Mouse (Mus musculus): ENCODE measurements around the gene Gm49395. TPM values are rescaled to one million over a fixed set of nuclear protein-coding genes. Genes with fewer than 3 reads are reported as not detected.
A peak's percentile ranks its signal among the peaks of the same experiment; 100 is the strongest.

Gene Gm49395
- total RNA-seq (2022): 1 to 10 TPM; 4.4 to 10.0 (median 8.7) TPM

DNA sequence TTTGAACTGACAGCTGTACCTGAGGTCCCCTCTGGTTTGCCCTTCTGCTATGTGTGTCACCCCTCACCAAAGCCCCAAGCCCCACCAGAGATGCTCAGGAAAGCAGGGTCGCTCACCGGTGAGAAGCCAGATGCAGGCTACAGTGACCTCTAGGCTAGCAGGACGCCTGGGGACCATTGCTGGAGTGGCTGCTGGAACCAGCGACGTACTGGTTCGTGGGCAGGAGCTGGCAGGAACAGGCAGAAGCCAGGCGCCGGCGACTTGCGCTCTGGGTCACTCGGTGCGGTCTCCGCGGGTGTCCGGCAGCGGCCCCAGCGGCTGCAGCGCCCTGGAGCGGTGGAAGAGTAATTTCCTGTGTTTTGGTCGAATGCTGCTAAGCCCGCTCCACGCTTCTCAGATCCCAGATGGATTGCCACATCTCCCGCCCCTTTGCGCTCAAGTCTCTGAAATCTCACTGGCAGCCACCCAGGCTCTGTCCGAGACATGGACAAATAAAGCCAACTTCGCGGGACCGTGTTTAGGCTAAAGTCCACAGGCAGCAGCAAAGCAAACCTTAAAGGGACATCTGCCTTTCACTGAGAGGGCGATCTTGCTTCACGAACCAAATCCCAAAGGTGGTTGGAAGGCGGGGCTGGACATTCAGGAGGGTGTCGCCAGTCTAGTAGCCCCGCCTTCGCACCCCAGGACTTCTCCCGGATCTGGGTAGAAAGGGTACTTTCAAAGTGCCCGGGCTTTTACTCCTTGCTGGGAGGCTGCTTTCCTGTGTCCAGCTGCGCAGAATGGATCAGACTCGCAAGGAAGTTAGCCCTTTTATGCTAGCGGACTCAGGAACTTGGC is at the start of gene Gm49395, which contains the start of gene Itga1:
Gm49395 (minus strand) TSS at position 567 of the 837 bp plus-strand sequence.
Itga1 (minus strand) TSS at position 610 of the 837 bp plus-strand sequence.
- DNase-seq: peak; percentile 81

DNA sequence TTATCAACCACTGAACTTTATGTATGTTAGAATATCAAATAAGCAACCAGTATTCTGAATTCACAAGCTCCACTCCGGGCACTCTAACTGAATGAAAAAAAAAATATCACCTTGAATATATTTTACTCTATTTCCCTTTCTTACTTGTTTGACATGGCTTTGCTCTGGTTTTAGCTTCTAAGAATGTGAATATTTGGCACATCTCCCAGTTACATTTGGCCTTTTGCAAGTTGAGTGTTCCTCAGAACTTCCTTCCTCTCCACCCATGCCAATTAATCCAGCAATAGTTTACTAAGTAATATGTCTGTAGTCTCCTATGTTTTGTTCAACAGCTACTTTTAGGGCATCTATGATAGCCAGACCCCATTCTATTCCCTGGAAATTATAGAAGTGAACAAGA is 48.9 kb upstream of the Gm49395 start:
- DNase-seq: no peak

DNA sequence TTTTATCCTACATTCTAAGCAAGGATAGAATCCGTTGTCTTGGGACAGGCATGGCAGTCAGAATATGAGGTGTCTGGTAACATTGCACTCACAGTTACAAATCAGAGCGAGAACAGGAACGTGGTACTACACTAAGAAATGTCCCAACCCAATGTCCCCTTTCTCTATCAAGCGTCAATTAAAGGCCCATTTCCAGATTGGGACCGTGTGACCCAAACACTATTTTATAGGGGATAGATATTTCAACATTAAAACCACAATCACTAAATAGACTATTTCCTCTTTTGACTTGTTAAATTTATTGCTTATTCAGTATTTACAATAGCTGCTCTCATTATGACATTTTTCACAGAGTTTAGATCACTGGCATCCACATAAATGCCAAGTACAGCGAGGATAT is 48.1 kb upstream of the Gm49395 start:
- DNase-seq: no peak

DNA sequence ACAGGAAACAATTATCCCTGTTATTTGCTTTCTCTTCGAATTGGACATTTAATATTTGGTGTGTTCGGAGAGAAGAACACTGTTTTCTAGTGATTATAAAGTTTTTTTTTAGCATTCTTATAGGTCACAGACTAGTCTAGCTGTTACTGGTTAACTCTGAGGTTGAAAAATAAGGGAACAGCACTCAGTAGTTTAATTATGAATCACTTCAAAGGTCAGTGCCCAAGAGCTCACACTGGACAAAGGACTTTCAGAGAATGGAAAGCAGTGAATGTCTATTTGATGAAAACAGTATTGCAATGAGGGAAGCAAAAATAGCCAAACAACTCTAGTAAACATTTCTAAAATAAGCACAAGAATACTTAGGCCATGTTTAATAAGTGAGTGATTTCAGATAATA is 41.9 kb upstream of the Gm49395 start:
- no peak for DNase-seq

DNA sequence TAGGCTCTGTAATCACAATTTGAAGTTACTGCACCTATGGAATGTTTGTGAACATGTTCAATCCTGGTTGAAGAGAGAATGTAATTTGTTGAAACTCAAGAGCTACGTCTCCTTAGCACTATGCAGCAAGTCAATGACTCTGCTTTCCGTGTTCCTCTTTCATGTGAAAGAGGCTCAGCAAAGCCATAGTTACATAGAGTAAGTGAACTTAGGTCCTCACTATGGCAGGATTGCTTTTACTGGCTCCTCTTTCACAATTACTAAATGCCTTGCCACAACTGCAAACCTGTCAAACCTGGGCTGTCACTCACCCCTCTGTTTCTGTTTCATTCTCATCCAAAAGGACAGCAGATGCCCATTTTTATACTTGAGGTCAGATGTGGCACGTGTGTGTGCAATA is 40.3 kb upstream of the Gm49395 start:
- DNase-seq: no peak

DNA sequence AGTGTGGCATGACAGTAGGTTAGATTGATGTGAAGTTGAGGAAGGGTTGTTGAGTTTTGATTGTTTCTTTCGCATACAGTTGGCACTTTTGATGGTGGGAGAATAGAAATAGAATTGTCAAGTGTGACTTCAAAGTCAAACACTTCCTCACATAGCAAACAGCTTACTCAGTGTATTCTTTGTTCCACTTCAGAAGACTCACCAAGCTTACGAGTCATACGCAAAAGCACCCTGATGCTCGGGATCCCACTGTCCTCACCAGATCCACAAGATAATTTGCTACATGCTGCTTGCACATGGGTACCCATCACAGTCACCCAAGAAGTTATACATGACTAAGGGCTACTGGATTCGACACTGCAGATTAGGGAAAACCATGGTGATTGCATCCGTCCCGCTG is 36.8 kb upstream of the Gm49395 start:
- no peak for DNase-seq

DNA sequence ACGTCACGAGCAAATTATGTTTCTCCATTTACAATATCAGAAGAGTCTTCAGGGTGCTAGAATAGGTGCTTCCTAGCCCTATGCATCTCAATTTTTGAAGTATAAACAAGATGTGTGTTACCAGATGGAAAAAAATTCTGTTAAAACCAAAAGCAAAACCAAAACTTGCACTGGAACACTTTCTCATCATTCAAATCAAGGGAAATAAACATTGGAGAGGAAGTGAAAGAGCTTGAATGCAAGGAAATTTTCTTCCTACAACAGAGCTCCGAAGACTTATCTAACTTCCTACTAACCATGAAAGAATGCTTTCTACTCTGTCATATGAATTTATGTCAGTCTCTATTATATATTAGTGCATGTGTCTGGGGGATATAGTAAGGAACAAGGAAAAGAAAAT is 35.0 kb upstream of the Gm49395 start:
- DNase-seq: no peak

DNA sequence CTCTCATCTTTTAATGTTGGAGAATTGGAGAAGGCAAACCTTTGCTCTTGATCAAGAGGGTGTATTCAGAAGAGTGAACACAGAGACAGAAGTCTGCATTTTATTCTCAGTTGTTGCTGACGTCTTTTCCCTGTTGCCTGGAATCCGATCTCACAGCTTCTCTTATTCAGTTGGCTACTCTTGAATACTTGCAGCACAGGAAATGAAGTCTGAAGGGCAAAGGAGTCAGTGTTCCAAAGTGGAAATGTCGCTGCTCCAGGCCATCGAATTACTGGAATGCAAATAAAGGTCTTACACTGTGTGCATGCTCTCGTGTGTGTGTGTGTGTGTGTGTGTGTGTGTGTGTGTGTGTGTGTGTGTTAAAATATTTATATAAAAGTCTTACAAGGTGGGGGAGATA is 30.7 kb upstream of the Gm49395 start:
- DNase-seq: no peak

DNA sequence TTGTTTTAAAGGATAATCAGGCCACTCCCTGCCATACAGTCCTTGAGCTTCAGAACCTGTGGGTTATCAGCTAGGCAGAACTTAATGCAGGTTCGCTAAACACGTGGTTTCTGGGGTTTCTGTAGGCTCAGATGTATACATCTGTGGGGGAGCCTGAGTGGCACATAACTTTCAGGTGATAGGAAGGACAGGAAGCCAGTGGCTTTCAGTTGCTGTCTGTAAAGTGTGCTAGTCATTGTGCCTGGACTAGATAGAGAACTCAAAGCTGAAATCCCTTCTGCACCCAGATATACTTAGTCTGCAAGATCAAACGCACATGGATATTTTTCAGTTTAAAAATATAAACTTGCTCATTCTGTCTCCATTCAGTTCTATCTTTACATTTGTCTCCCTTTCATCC is 29.7 kb upstream of the Gm49395 start:
- DNase-seq: no peak

DNA sequence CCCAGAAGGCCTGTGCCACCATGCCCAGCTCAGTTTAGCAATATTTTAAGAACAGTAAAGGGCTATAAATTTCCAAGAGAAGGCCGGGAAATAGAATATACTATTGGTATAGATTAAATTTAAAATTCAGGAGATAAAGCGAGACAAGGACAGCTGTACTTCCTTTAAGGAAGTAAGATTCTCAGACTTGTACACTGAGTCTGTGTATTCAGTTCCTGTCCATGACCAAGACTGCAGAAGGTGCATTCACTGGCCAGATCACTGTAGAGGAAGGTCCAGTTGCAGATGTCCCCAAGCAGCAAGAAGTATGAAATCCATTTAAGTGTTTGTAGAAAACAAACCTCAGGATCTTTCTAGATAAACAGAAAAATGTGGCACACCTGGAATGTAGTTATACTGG is 28.3 kb upstream of the Gm49395 start:
- no peak for DNase-seq

DNA sequence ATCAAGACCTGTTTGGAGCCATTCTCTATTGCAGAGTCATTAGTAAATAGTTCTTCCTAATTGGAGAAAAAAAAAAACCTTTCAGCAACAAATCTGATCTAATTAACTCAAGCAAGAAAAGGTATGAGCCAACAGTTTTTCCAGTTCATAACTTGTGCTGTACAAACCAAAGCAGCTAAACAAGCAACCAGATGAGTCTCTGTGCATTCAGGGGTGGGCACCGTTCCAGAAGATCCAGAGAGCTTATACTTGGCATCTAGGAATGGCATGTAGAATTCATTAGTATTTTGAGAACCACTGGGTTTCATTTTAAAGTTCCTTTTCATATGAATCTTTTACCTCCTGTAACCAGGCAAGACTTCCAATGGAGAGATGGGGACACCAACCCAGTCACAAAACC is 26.1 kb upstream of the Gm49395 start:
- no peak for DNase-seq

DNA sequence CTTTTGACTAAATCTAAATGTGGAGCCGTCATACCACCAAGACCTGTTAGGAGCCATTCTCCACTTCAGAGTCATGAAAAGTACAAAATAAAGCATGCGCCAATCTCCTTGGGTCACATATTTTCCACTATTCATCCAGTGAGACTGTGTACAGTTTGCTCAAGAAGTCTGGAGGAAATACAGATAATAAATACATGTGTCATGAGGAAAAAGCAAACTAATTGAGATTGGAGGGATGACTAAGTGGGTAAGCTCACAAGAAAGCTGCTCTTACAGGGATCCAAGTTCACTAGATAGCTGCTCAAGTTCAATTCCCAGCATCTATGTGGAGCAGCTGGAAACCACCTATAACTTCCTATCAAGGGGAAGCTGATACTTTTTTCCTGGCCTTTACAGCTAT is 24.8 kb upstream of the Gm49395 start:
- DNase-seq: no peak

DNA sequence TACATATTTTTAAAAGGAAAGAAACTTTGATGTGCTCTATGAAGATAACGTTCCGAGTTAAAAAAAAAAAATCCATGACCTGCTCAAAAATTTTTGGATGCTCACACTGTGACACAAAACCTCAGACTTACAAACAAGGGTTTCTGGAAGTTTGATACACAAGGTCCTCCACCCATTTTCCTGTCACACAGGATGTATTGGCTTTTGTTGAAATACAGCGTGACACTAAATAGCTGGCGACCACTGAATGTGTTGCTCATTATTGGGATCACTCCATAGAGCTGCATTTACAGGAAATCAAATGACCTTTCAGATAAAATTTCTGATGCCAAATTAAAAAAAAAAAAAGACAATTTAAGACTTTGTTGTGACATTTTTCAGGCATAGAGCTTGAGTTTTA is 23.4 kb upstream of the Gm49395 start:
- no peak for DNase-seq

DNA sequence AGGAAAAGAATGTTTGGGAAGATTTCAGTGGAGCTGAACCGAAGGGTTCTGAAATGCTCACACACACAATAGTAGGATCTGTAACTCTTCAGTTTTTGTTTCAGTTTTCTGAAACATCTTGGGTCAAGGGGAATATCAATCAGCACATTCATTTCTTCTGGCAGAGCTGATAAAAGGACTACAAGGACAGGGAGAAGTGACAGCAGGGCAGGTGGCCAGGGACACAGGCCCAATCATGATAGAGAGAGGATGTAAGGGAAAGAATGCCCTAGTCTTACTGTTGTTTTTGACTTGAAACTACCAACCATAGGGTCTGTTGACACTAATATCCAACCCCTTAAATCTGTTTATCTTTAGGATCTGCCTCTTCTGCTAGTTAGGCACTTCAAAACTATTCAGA is 22.8 kb upstream of the Gm49395 start:
- peak; percentile 76 for DNase-seq

DNA sequence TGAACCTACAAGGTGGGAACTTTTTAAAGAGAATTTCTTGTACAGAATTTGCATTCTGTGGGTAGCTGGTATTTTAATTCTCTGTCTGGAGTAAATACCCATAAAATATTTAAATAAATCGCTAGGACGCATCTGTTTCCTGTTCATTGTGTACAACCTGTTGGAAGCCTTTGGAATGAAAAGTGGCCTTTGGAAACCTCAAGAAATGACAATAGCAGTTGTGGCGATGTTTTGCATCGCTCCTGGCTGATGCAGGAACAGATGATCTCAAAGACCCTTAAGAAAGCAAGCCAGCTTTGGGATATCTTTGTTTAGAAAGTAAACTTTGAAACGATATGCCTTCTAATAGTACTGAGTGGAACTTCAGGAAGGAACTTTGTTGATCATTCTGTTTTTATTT is 17.0 kb upstream of the Gm49395 start:
- no peak for DNase-seq

DNA sequence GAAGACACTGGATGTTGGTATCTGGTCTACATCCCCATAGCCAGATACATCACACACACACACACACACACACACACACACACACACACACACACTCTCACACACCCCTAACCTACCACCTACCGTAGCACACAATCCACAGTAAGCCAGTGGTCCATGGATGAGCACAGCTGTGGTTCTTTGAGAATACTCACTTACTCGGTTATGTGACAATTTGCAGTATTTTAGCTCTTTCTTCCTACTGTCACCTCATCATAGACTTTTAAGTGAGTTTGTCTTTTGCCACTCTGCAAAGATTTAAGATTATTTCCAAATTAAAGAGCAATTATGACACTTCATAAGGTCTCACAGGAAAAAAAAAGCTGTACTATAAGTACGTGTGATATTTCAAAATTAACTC is 16.5 kb upstream of the Gm49395 start:
- DNase-seq: no peak

DNA sequence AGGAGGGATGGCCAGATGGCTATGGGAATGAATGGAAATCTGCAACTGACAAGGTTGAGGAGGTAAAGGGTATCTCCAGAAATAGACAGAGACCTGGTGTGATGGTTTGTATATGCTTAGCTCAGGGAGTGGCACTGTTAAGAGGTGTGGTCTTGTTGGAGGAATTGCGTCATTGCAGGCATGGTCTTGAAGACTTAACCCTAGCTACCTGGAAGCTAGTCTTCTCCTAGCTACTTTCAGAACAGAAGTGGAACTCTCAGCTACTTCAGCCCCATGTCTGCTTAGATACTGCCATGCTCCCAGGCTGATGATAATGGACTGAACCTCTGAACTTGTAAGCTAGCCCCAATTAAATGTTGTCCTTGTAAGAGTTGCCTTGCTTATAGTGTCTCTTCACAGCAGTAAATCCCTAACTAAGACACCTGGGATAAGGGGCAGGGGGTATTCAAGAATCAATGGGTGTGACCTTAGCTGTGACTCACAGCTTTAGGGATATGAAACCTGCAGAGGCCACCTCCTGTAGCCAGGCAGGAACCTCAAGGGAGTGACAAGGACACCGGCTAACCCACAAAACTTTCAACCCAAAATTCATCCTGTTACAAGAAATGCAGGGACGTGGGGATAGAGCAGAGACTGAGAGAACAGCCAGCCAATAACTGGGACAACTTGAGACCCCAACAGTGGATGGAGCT is 15.4 kb upstream of the Gm49395 start:
- DNase-seq: no peak

DNA sequence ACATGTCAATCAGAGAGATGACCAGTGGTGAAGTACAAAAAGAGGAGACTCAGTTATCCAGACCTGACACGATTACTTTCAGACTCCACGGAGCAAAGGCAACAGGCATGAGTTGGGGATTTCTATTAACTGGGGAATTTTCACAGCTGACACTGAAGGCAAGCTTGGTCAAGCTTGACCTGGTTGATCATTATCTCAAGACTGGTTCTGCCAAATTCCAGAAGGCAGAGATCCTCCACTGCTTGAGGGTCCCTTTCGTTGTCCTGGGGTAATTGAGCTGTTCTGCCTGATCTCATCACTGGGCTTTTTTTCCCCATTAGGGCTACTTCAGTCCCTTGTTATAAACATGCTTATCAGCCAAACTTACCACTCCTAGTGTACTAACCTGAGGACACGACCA is 7.9 kb upstream of the Gm49395 start:
- no peak for DNase-seq

DNA sequence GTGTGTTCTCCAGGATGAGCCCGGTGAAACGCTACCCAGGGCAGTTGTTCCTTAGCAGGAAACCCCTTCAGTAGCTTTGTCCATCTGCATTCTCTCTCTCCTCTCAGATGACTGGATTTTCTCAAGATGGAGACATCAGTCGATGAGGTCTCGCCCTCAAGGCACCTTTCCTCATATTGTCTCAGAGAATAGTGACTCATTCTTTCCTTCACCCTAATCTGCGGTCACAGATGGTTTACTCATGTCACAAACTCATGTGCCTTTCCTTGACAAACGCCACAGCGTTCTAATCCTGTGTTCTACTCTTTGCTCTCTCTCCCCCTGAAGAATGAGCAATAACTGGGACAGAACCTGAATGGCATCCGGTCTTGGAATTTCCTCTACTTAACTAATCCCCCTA is 5.7 kb upstream of the Gm49395 start:
- no peak for DNase-seq

DNA sequence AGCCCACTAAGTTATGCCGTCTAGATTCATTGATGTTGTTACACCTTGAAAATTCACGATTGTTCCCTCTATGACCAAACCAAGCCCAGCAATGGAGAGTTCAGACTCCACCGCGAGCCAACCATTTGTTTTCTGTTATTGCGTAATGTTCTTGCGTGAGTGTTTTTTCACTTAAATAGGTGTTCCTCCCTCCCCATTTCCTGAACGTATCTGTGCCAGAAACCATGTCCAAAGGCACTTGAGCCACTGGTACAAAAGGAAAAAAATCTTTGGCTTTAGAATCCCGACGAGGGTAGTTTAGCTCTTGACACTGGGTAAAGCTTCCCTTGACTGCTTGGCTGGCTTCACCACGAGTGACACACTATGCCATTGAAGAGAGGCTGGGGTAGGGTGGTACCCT is 4.5 kb upstream of the Gm49395 start:
- DNase-seq: no peak

DNA sequence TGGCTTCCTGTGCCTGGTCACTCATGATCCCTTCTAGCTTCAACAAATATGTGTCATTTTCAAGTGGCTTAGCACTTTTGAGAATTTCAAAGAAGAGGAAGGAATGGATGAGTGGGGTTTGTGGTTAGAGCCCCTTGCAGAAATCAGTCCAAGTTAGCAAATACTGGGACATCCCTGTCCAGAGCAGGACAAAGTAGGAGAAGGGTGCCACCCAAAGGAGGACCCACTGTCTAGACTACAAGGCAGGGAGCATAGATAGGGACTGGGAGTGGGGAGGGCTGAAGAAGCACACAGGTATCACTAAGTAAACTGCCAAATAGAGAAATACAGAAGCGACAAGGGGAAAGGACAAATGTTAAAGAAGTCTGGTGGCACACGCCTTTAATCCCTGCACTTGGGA is 1.0 kb upstream of the Gm49395 start:
- no peak for DNase-seq

DNA sequence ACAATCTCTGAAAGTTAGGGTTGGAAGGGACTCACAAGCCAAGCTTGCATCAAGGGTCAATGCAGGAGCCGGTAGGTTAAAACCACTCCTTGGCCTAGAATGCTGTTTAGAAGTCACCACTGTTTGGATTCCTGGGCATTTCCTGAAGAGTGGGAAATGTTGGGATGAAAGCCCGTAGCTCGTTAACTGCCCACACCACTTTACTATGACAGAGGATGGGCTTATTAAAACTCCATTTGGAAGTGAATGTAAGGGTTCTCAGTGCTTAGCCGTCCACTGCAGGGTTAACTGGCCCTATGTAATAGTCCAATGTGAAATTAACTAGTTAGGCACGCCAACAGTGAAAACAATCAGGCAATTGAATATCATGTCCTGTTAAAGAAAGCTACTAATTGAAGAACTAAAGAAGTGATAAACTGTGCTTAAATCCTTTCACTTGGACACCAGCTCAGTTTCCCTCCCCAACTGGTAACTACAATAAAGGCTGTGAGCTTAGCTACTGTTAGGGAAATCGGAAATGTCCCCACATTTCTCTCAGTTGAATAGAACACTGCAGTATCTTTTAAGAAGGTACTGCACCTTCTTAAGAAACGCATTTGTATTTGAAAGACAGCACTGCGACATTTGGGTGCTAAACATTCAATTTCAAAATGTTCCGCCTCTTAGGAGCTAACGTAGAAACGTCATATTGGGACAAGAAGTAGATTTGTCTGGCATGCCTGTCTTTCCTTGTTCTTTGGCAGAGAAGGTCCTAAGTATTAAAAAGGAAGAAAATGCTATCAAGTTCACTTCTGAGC is 1.1 kb downstream of the Gm49395 start:
- DNase-seq: no peak

DNA sequence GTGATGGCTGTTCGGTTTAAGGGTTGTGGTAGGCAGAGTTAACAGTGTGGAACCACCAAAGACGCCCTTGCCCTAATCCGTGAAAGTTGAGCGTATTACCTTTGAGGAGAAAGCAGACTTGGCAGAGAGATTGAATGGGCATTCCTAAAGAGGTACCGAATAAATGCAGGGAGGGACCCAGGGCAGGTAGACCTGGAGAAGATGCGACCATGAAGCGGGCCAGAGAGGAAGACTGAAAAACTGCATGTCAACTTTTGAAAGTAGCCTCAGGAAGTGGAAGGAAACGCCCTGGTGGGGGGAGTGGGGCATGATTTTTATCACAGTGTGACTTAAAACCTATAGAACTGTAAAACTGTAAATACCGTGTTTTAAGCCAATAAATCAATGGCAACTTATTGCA is 2.3 kb downstream of the Gm49395 start:
- no peak for DNase-seq

Data from adrenal gland, adult 8-10 months (tissue).